Mouse (Mus musculus) layer of hippocampus, adult 9-10 months (tissue): Measurements from ENCODE around the gene Samd1.
"Not testable (repeated sequence)": the region's sequence is repeated elsewhere in the genome, so short reads cannot be mapped to it uniquely, and the experiment has no call there.

Experiments used
- DNase-seq: peaks from one replicate; pipeline ENCODE4 v3.0.0; 2022; ENCODE audit warnings: low spot score

The Samd1 gene

GRCm38 (mm10) chr8:83983222-83983621 is 14.2 kb upstream of the Samd1 start:
- DNase-seq = not testable (repeated sequence)

GRCm38 (mm10) chr8:83989243-83989642 is 8.2 kb upstream of the Samd1 start:
- DNase-seq = no peak

DNA sequence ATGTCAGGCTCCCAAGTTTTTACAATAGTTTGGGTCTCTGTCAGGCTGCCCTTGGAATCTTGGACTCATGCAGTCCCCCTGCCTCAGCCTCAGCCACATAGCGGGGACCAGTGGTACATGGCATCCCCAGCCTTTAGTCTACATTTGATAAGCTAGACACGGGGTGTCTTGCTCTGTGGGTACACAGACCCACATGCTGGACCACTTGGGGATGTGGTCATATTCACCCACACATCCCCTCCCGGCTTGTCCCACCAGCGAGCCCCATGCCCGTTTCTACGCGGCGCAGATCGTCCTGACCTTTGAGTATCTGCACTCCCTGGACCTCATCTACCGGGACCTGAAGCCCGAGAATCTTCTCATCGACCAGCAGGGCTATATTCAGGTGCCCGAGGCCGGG is 7.3 kb upstream of the Samd1 start:
- DNase-seq = no peak

DNA sequence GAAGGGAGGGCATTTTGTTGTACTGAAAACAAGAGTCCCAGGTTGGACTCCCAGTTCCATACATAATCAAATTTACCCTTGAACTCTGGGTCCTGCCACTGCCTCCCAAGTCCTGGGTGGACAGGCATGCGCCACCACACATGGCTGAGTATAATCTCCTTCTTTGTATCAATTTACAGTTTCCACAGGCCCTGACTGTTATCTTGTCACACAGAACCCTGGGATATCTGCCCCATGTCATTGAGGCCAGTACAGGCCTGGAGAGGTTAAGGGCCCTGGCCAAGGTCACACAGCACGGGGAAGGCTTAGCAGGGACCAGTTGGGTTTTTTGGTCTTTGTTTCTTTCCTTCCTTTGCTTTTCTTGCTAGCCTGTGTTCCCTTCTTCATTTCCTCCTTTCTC is 5.0 kb upstream of the Samd1 start:
- no peak for DNase-seq

DNA sequence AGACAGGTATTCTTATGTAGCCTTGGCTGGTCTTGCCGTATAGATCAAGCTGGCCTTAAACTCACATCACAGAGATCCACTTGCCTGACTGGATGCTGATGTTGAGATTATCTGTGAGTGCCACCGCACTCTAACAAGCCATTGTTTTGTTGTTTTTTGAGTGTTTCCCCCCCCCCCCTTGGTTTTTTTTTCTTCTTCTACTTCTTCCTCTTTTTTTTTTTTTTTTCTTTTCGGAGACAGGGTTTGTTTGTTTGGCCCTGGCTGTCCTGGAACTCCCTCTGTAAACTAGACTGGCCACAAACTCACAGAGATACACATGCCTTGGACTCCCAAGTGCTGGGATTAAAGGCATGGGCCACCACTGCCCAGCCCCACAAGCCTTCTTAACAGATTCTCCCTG is 3.4 kb upstream of the Samd1 start:
- no peak for DNase-seq

- DNase-seq = no peak
Observed at GRCm38 (mm10) chr8:83995973-83996372, 1.5 kb upstream of the Samd1 start.

GRCm38 (mm10) chr8:83996567-83997505 is 636 bp upstream of the Samd1 start:
- no peak for DNase-seq

DNA sequence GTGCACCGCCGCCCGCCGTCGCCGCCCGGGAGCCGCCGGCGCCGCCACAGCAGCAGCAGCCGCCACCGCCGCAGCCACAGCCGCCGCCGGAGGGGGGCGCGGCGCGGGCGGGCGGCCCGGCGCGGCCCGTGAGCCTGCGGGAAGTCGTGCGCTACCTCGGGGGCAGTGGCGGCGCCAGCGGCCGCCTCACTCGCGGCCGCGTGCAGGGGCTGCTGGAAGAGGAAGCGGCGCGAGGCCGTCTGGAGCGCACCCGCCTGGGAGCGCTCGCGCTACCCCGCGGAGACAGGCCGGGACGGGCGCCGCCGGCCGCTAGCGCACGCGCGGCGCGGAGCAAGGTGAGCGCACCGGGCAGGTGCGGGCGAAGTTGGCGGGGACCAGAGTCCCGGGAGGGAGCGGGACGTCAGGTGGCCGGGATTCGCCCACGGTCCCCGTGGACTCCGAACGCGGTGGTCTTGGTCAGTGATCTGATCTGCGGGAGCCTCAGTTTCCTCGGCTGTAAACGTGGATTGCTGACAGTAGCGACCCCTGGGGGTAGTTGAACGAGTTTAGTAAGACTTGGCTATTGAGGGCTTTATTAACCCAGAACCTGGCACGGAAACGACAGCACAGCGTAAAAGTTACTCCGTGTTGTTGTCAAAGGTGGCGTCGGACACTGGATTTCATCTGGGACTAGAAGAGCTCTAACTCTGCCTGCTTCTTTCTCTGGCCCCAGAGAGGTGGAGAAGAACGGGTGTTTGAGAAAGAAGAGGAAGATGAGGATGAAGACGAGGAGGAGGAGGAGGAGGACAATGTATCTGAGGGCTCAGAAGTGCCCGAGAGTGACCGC is 972 bp downstream of the Samd1 start:
- DNase-seq = no peak

GRCm38 (mm10) chr8:83999057-83999705 is 1.7 kb downstream of the Samd1 start:
- no peak for DNase-seq

DNA sequence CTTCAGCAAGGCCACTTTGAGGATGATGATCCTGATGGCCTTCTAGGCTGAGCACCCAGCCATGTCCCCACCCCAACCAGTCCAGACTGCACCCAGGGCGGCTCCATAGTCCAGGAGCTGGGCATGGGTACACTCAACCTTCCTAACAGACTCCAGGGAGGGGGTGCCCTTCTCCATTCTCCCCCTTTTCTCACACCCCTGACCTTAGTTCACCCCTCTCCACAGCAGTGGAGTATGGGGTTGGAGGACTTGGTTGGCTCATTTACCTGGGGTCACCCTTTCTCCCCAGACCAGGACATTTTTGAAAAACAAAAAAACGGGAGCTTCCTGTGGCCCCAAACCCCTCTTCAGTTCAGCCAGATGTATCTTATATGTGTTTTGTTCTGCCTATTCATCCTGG is 2.4 kb downstream of the Samd1 start:
- no peak for DNase-seq

DNA sequence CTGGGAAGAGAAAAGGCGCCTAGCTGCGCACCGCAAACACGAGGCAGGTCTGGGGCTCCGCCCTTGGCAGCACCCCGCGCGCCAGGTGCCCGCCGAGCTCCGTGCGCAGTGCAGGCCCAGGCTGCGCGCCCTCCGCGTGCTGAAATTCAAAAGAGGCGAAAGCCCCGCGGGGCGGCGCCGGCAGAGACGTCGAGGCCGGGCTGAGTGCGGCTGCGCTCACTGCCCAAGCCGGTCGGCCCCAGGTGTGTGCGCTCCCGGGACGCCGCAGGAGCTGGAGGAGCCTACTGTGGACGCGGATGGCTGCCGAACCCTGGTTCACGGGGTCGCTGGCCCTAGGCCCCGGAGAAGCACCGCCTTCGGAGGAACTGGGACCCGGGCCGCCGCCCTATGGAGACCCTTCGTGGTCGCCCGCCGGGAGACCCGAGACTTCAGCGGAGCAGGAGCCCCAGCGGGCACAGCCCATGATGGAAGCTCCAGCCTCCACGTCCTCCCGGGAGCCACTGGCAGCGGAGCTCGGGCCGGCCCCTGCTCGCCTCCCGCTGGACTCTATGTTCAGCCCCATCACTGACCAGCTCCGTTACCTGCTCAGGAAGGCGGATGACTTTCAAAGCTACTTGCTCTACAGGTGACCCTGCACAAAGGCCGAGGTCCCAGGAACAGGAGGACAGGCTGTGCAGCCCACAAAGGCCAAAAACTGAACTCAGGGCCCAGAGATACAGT is 4.0 kb downstream of the Samd1 start, which contains the start of gene 1700067K01Rik:
TSS of gene 1700067K01Rik (plus strand) at position 222 of the 720 bp plus-strand sequence.
- DNase-seq = no peak

DNA sequence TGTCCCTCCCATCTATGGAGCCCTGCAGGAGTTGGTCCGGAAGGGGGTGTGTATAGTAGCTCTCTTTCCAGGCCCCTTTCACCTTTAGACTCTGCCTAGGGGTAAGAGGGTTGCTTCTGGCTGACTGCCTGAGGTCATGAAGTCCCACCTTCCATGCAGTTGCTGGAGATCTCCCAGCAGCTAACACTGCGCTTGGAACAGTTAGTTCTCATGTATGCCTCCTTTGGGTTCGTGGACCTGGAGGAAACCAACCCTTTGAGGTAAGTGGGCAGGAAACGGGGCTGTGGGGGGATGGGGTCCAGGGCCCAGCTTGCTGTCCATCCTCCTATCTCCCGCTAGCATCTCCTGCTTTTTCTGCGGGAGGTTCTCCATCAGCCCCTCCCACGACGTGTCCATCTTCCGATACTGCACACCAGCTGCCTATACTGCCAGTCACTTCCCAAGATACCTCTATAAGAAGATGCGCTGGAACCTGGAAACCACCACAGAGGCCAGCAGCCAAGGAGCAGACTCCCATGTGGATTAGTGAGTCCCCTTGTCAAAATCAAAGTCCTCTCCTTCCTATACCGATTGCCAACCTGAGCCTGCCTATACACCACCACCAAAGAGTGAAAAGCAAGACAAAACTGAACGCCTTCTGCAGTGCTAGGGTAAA is 5.6 kb downstream of the Samd1 start:
- DNase-seq = no peak

- DNase-seq = no peak
Observed at GRCm38 (mm10) chr8:84003612-84004246, 6.3 kb downstream of the Samd1 start.

GRCm38 (mm10) chr8:84004533-84005201 is 7.2 kb downstream of the Samd1 start:
- peak; percentile 79 for DNase-seq

DNA sequence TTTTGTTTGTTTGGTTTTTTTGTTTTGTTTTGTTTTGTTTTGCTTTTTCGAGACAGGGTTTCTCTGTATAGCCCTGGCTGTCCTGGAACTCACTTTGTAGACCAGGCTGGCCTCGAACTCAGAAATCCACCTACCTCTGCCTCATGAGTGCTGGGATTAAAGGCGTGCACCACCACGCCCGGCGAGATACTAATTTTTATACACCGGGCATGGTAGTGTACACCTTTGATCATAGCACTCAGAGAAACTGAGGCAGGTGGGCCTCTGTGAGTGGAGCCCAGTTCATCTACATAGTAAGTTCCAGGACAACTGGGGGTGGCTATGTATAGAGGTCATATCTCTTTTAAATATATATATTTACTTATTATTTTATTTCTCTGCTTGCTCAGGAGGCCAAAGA is 8.0 kb downstream of the Samd1 start:
- not testable (repeated sequence) for DNase-seq

DNA sequence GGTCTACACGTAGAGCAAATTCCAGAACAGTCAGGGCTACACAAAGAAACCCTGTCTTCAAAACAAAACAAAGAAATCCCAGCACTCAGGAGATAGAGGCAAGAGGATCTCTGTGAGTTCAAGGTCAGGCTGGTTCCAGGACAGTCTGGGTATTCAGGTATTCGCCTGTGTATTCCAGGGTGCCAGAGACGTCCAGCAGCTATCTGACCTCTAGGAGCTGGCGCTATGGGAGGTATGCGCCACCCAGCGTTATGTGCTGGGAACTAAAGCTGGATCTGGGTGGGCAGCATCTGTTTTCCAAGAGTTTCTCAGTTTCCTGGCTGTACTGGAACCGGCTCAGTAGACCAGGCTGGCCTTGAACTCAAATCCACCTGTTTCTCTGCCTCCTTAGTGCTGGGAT is 10.9 kb downstream of the Samd1 start:
- DNase-seq = no peak

GRCm38 (mm10) chr8:84009876-84010275 is 12.4 kb downstream of the Samd1 start:
- peak; percentile 67 for DNase-seq

DNA sequence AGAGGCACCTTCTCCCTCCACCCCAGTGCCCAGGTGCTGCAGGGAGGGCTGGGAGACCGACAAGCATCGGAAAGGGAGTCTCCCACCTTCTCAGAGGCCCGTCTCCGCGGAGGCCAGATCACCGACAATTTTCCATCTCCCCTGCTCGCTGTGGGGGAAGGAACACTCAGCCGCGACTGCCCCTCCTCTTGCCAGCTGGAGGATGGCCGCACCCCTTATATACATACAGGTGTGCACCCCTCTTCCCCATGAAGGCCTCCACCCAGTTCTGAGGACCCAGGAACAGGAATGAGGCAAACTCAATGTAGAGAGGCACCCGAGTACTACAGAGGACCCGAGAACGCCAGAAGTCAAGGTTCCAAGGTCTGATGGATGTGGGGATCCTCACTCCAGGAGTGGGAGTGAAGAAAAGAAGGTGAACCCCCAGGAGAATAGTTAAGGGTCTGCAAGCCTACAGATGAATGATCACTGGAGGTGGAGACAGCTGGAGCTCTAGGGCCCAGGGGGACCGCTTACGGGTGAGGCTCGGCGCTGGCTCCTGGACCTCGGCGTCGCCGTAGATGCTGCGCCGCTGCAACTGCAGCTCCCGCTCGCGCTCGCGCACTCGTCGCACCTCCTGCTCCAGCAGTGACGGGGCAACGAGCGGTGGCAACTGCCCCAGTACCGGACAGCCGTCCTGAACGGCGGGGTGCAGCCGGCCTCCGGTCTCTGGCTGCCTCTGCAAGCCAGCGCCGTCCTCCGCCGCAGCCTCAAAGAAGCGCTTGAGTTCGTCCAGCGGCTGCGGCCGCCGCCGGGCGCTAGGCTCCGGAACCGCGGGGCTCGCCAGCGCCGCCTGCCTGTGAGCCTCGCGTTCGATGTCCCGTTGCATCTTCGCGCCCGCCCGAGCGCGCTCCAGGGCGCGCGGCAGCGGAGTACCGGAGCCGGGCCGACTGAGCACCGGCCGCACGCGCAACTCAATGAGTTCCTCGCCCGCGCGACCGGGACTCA is 13.4 kb downstream of the Samd1 start:
- DNase-seq = no peak
